Mouse (Mus musculus): ENCODE measurements around the gene Vmn2r69. TPM values are rescaled to one million over a fixed set of nuclear protein-coding genes. Genes with fewer than 3 reads are reported as not detected.

Gene Vmn2r69
- not detected for total RNA-seq (2021)
- long read RNA-seq, experiment 1, result 0 reads
- long read RNA-seq, experiment 2, result 0 reads

DNA sequence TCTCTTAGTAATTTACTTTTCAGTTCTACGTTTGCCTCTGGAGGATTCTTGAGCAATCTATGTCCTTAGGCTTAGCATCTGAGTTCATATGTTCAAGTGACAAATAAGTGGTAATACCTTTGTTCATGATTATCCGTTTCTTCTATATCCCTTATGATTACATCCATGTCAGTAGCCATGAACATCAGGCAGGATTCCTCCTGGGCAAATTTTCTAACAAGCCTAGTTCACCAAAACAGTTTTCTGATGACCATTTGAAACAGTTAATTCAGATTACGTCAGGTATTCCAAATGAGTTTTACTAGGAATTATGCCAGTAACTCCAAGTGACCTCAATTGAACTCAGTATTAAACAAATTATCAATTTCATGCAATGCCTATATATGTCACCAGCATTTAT, at the start of gene Vmn2r69:
Gene Vmn2r69, minus strand, starts transcription at position 101 of the 400 bp plus-strand sequence.
- H3K4me3 ChIP-seq, result no peak within 1 kb of the TSS
- TF ChIP-seq CTCF (IDR thresholded peaks at IDR 0.05), result no peak
- no peak for DNase-seq
- intact Hi-C loops (cut with DNase I), result no loop called here
- no peak within 1 kb of the TSS for H3K27ac ChIP-seq

Other genes with a start within 250 kb of the Vmn2r69 start
- gene Vmn2r68, start 178.1 kb downstream of the Vmn2r69 start, total RNA-seq (2021), result not detected
- gene Vmn2r71, start 147.2 kb upstream of the Vmn2r69 start, total RNA-seq (2021), result not detected
- not detected for gene Vmn2r70, start 153.3 kb upstream of the Vmn2r69 start, total RNA-seq (2021)

All from gastrocnemius, adult 2 months (tissue).